Mouse (Mus musculus) spleen, postnatal 10 days (tissue): Measurements from ENCODE around the gene Pkn3.
"Not testable (repeated sequence)": the region's sequence is repeated elsewhere in the genome, so short reads cannot be mapped to it uniquely, and the experiment has no call there.

Experiments used
- DNase-seq, 2 experiments: peaks; one replicate each; pipeline ENCODE4 v3.0.0; 2021 to 2022; ENCODE audit warnings: low spot score in 2 of 2

Pkn3 gene

DNA sequence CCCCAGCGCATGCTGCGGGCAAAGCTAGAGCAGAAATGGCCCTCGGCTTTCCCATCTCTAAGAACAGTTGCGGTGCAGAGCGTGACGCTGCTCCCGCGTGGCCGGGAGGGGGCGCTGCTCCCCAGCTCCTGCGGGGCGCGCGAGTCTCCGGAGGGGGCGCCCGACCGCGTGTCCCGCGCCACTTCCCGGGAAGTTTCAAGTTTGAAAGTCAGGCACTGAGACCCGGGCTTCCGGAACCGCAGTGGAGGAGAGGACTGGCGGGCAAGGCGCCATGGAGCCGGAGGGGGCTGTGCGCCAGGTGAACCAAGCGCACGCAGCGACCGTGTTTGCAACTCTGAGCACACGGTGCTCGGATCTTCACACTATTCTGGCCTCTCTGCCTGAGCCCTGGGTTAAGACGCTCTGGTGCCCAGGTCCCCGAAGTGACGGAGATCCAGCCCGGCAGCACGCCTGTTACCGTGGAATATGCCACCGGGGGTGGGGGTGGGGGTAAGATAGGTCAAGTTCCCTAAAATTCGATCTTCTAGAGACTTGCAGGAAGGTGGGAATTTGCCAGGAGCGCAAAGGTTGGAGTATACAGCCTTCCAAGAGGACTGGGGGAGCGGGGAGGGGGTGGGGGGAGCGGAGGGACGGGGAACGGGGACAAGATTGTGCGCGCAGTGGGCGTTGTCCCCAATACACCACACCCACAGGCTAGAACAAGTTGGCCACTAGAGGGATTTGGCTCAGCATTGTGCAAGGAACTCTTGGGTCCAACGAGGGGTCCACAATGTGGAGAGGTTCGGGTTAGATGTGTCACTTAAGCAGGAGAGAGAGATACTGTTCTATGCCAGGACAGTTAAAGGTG, at the start of gene Pkn3:
Gene Pkn3 (plus strand): TSS at position 183 of the 847 bp plus-strand sequence.
- peak; percentile 82 to 87 for DNase-seq

GRCm38 (mm10) chr2:30032244-30032846, 45.1 kb upstream of the Pkn3 start:
- DNase-seq: peak in 1 of 2 experiments; percentile 35

GRCm38 (mm10) chr2:30032957-30033356, 44.5 kb upstream of the Pkn3 start:
- DNase-seq: no peak

- no peak for DNase-seq
These were observed 39.7 kb upstream of the Pkn3 start for GRCm38 (mm10) chr2:30037762-30038161.

GRCm38 (mm10) chr2:30038370-30038769, 39.1 kb upstream of the Pkn3 start:
- no peak for DNase-seq

DNA sequence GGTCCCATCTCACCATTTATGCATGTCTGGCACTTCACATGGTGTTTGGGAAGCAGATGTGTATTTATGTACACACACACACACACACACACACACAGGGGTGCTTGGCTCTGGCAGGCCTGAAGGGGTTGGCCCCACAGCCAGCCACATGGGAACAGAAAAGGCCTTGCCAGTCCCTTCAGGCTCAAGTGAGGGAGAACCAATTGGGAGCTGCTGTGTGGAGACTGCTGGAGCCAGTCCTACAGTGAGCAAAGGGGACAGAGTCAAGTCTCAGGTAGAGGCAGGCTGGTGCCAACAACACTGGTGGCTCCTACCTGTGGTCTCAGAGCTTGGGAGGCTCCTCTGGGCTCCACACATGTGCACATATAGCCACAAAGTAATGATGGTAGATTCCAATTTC, 37.8 kb upstream of the Pkn3 start:
- DNase-seq: no peak

GRCm38 (mm10) chr2:30042445-30042844, 35.0 kb upstream of the Pkn3 start:
- peak; percentile 74 to 91 for DNase-seq

- no peak for DNase-seq
These were observed 32.9 kb upstream of the Pkn3 start for GRCm38 (mm10) chr2:30044550-30044949.

DNA sequence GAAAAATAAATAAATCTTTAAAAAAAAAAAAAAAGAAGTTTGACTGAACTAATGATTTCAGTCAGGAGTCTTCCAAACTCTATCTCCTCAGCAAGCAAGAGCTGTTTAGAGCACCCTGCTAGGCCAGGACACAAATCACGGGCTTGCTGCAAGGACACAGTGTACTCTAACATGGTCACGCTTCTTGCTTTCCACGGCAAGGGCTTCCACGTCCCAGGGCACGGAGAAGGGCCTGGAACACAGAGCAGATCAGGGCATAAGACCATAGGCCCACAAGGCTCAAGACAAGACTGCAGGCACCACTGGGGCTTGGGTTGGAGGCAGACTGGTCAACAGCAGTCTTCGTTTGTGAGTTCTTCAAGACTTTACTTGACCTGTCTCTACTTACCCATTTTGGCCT, 30.4 kb upstream of the Pkn3 start:
- DNase-seq: no peak

- DNase-seq: peak in 1 of 2 experiments; percentile 31
These were observed 29.4 kb upstream of the Pkn3 start for GRCm38 (mm10) chr2:30048101-30048501.

DNA sequence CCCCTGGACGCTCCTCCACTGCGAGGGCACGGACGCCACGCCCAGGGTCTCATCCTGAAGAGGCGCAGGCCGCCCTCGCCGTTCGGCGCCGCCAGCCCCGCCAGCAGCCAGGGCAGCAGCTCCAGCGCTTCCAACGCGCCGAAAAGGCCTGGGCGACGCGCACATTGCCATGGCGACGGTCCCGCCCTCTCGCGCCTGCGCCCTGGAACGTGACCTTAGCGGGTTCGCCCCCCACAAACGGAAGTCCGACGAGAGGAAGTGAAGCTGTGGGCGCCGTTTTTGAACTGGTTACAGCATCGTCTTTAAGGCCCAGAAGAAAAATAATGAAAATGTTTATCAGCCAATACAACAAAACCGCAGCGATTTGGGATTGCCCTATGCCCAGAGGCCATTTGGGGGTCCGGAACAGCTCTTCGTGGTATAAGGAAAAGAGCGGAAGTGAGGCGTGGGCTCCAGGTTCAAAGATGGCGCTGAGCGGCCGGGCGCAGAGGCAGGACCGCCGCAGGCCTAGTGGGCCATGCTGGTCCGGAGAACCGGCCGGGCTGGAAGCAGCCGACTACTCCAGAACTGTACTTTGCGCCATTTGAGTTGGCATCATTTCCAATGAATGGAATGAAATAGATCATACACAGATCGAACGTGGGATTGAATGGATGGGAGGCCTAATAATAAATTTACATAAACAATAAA, 28.6 kb upstream of the Pkn3 start, which contains the start of gene Wdr34:
Gene Wdr34 (minus strand): TSS at position 183 of the 690 bp plus-strand sequence.
- peak; percentile 98 to 99 for DNase-seq

GRCm38 (mm10) chr2:30049831-30050230, 27.7 kb upstream of the Pkn3 start:
- DNase-seq: no peak

DNA sequence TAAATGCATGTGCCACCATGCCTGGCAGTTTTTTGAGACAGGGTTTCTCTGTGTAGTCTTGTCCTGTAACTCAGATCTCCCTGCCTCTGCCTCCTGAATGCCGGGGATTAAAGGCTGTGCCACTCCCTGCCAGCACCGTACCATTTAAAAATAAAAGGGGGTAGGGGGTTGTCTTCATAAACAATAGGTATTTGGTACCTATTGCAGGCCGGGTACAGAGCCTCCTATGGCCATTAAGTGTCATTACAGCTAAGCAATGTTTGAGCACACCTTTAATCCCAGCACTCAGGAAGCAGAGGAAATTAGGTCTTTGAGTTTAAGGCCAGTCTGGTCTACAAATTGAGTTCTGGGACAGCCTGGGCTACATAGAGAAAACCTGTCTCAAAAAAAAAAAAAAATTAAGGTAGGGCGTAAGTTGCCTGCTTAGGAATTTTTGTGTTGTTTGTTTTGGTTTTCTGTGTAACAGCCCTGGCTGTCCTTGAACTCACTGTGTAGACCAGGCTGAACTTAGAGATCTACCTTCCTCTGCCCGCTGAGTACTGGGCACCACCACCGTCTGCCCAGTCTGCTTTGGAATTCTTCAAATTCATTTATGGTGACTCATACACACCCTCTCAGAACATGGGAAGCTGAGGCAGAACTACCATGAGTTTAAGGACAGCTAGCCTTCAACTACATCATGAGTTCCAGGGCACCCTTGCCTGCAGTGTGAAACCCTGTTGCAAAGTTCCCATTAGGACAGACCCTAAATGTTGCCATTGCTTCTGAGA, 25.3 kb upstream of the Pkn3 start:
- no peak for DNase-seq

DNA sequence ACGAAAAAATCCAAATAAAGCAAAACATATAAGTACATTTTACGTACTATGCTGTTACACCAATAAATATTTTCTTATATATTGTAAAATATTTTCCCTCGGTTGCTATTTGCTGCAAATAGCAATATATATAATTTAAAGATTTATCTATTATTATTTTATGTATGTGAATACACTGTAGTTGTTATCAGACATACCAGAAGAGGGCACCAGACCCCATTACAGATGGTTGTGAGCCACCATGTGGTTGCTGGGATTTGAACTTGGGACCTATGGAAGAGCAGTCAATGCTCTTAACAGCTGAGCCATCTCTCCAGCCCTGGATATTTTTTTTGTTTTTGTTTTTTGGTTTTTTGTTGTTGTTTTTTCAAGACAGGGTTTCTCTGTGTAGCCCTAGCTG, 22.2 kb upstream of the Pkn3 start:
- not testable (repeated sequence) for DNase-seq

DNA sequence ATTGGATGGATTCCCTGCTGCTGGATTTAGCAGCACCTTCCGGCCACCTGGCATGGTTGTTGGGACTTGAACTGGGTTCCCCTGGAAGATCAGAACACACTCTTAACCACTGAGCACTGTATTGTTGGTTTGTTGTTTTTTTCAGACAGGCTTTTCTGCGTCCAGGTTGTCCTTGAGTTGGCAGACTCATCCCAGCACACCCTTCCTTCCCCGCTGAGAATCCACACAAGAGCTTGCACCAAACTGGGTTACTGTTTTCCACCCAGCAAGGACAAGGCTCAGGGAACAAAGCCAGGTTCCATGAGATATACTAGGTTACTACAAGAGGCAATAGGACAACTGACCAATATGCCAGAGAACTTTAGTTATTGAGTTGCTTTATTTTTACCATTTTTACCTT, 20.7 kb upstream of the Pkn3 start:
- DNase-seq: no peak

DNA sequence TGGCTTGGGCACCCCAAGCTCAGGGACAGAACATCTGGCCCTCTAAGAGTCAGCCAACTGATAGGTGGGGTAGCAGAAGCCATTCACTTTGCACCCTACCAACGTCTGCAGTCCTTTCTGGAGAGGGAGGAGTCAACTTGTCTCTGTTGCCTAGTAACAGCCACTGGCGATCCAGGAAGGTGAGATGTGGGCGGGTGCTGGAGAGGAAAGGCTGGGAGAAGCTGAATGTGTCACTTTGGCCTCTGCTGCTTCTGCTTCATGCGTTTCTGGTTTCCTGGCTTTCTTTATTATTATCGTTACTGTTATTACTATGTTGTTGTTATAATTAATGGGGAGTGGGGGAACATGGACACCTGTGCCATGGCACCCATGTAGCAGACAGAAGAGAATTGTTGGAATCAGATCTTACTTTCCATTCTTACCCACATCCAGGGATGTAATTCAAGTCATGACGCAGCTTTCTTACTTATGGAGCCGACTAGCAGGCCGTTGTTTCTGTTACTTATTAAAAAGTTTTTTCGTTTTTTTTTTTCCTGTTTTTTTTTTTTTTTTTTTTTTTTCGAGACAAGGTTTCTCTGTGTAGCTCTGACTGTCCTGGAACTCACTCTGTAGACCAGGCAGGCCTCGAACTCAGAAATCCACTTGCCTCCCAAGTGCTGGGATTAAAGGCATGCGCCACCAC, 20.1 kb upstream of the Pkn3 start, which contains the start of gene Set:
Gene Set (plus strand): TSS at position 156 of the 682 bp plus-strand sequence.
- DNase-seq: peak in 1 of 2 experiments; percentile 55

DNA sequence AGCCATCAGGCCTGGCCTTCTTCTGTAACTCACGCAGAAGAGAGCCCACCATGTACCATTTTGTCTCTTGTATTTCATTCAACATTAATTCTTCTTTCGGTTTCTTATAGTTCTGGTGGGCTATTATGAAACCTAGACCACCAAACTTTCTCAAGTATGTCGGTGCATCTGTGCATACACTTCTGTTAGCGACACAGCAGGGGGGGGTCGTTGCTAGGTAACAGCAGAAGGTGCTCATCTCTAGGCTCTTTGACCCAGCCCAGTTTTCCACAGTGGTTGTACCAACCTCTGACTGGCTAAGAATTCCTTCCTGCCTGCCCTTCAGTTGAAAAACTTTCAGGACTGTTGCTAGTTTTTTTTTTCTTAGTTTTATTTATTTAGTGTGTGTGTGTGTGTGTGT, 19.1 kb upstream of the Pkn3 start:
- DNase-seq: no peak

- DNase-seq: peak; percentile 41 to 57
These were observed 16.0 kb upstream of the Pkn3 start for GRCm38 (mm10) chr2:30061215-30062166.

DNA sequence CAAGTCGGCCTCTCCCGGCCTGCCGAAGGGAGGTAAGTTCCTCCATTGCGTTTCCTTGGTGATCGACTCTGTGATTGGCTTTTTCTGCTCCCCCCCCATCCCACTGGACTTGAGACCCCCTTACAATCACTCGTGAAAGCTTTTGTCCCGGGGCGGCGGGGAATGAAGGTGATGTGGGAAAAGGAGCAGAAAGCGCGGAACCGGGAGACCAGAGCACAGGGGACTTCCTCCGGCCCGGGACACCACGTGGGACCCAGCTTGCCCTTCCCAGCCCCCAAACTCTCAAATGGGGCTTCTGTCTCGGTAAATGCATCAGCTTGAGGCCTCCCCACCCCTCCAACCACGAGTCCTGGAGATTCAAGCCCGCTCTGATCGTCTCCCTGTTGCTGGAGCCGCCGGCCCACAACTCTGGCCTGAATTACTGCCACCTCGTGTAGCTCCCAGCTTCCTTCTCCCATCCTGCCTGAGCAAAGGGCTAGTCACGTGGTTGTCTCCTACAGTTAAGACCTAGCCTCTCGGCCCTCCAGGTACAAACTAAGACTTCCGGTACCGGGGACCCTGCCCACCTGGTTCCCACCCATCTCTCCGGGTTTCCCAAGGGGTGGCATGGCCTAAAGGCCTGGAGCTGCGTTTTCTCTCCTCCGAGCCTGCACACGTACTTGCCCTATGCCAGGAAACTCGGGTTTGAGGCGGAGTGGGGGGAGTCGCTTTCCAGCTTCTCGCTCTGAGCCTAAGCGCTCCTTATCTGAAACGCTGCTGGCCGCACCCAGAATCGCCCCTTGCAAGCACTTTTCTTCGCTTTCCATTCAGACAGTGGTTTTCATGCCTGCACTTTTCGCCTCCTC, 15.0 kb upstream of the Pkn3 start:
- peak; percentile 62 to 66 for DNase-seq
